Comparison of ENCODE assay signal across 9 mouse cellular contexts in the genomic region with DNA sequence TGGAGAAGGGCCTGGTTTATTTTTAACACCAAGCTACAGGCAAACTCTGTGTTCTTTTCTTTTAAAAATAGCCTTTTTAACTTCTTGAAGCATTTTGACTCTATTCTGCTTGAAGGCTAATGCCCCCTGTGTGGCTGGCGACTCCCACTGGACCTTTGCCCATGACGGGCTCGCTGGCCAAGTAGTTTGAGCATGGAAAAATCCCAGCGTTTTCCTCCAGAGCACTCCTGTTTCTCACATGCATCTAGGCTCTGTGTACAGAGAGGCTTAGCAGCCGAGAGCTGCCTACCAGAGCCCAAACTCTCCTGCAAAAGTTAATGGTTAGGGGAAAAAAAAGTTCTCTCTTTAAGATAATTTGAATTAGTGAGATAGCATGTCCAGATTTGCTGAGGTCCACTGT. TPM values are rescaled to one million over a fixed set of nuclear protein-coding genes. Genes with fewer than 3 reads are reported as not detected.
DNase-seq lines count a peak whose midpoint lies in the region; ATAC-seq and TF ChIP-seq lines count a peak whose summit lies in the region.
"Had no signal": no experiment of that assay in that cellular context is flagged by ENCODE, and none has a peak within 500 bp of the region (broad histone marks: within the 10 kb centered on the region; RNA-seq: fewer than 3 reads in every experiment).

No protein-coding gene starts in this region.

- no peaks in the 10 kb centered on the region for H3K36me3 ChIP-seq in heart, embryonic 12.5 days
- no peaks in the 10 kb centered on the region for H3K36me3 ChIP-seq in kidney, adult 2 months (ENCODE audit: control insufficient read depth, insufficient read depth, low read length)

- no peak for ATAC-seq in heart, embryonic 12.5 days (ENCODE audit: insufficient number of reproducible peaks, low FRiP score)
- no peak for ATAC-seq in monocyte, adult 5-6 weeks (replicated peaks; ENCODE audit: insufficient number of reproducible peaks, low FRiP score, low TSS enrichment, poor library complexity, severe bottlenecking)

- intact Hi-C loops in left cerebral cortex, postnatal 36 days (cut with DNase I), result no loop called here

- no peak for TF ChIP-seq POLR2A in kidney, adult 2 months (IDR thresholded peaks at IDR 0.05; ENCODE audit: low read depth, low read length)

- no peaks in the 10 kb centered on the region for H3K9me3 ChIP-seq in heart, embryonic 12.5 days (replicated peaks)
- H3K9me3 ChIP-seq: megakaryocyte, embryonic 14.5 days had no signal

- no peaks in the 10 kb centered on the region for H3K27me3 ChIP-seq in heart, embryonic 12.5 days (replicated peaks)
- no peaks in the 10 kb centered on the region for H3K27me3 ChIP-seq in kidney, adult 2 months (replicated peaks; ENCODE audit: control insufficient read depth, insufficient read depth, low read length)

- peak; percentile 68 to 78 for DNase-seq in heart, adult 18-20 months
- peak; percentile 79 for DNase-seq in brain, adult 2 months (ENCODE audit: low read depth, low spot score)
- DNase-seq in gastrocnemius, adult 18-20 months (ENCODE audit: low spot score), result peak; percentile 58
- peak; percentile 97 for DNase-seq in kidney, adult 2 months
- peak; percentile 47 to 48 for DNase-seq in left cerebral cortex, postnatal 36 days (ENCODE audit: low spot score in 2 of 2)
- DNase-seq in testis, postnatal 14 days (ENCODE audit: low spot score), result peak; percentile 21

- H3K9ac ChIP-seq in heart, embryonic 12.5 days, result no peak overlapping the region

- no peak for TF ChIP-seq CTCF in kidney, adult 2 months (conservative IDR thresholded peaks at IDR 0.05; ENCODE audit: insufficient read depth, insufficient read length, low read depth, low read length)

- 35% methylated on average over 5 of the region's 5 CpGs for WGBS in heart, embryonic 12.5 days
- WGBS in kidney, adult 2 months, result 13% methylated on average over 5 of the region's 5 CpGs

- peaks cover 20% of the 10 kb centered on the region; the same call in 1 of the 2 replicates for H3K4me1 ChIP-seq in heart, embryonic 12.5 days (replicated peaks)
- H3K4me1 ChIP-seq in kidney, adult 2 months (ENCODE audit: control insufficient read depth, insufficient read depth, low read length), result peaks cover 23% of the 10 kb centered on the region

- H3K27ac ChIP-seq in heart, embryonic 12.5 days (ENCODE audit: poor library complexity, severe bottlenecking), result no peak overlapping the region
- H3K27ac ChIP-seq in kidney, adult 2 months (ENCODE audit: insufficient read depth, low read depth, low read length), result peak overlapping the region; percentile 99

- no peak overlapping the region for H3K4me2 ChIP-seq in heart, embryonic 12.5 days

- no peak overlapping the region for H3K4me3 ChIP-seq in heart, embryonic 12.5 days
- H3K4me3 ChIP-seq in kidney, adult 2 months (ENCODE audit: insufficient read depth, low read depth, low read length), result no peak overlapping the region
- H3K4me3 ChIP-seq: megakaryocyte, embryonic 14.5 days had no signal

RNA-seq across cellular contexts. Expression of gene Anapc15-ps, which starts 52.7 kb away (rescaled TPM):
- not detected for total RNA-seq in heart, adult 18-20 months (2021)
- not detected in 2 replicates for polyA plus RNA-seq in heart, embryonic 12.5 days (2016; fragmentation: Nextera tagmentation; extraction: Ambion mirVana)
- total RNA-seq in gastrocnemius, adult 18-20 months (2021), result not detected
- not detected in 2 replicates for polyA plus RNA-seq in kidney, adult 2 months (2012; rRNA removed)
- not detected for total RNA-seq in left cerebral cortex, postnatal 36 days (2021)
- not detected in 3 replicates for total RNA-seq in monocyte, adult 5-6 weeks (2017)

Comparison
In these comparisons a context has a peak if more than half of its experiments do, and no peak if none do; other contexts are left out.
1. DNase-seq: peak in every context shown above with its lines; median percentile 97 in kidney, adult 2 months; 79 in brain, adult 2 months; 73 in heart, adult 18-20 months; 58 in gastrocnemius, adult 18-20 months; 48 in left cerebral cortex, postnatal 36 days; 21 in testis, postnatal 14 days.